Mouse (Mus musculus) 3134 (cell line): ENCODE measurements at regions not wholly inside any gene's neighbourhood (a gene's known extent, or its start where the extent isn't known, plus 50 kb on each side); places are given as distances from the start of the nearest gene placed in this dataset.

Experiments used
- DNase-seq: peaks from one replicate; pipeline ENCODE4 v3.0.0-alpha.2; 2011; ENCODE audit warnings: low spot score; ENCODE audit not compliant: insufficient read length; ENCODE audit errors: extremely low read depth

DNA sequence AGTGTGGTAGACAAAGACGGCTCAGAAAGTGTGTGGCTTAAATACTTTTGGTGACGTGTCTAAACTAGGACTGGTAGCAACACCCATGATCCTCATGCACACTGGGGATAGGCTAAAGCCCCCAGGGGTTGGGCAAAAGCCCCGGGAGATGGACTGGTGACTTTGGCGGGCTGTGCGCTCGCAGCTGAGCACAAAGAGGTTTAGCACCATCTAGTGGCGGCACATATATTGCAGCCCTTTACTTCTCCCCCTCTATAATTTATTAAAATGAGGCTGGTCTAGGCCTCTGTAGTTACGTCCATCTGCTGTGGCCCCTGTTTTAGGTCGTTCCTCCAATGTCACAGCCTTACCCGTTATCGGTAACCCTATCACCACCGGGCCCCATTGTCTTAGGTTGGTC, 205.3 kb upstream of the Dock11 start:
- peak; percentile 14 for DNase-seq
